Mouse (Mus musculus): ENCODE results near the gene Tas2r117. TPM values are rescaled to one million over a fixed set of nuclear protein-coding genes. Genes with fewer than 3 reads are reported as not detected.

Gene Tas2r117
- not detected in 2 replicates for polyA plus RNA-seq (2014; fragmentation: Nextera tagmentation; extraction: Ambion mirVana)

- H3K4me3 ChIP-seq (ENCODE audit: low read depth, low read length): no peak within 1 kb of the TSS
- H3K9ac ChIP-seq (ENCODE audit: low read length): no peak within 1 kb of the TSS
- H3K9me3 ChIP-seq (ENCODE audit: control insufficient read depth, low read length): no peaks in the 10 kb centered on the region
- H3K27ac ChIP-seq (ENCODE audit: low read depth, low read length): no peak within 1 kb of the TSS
- WGBS: 80% methylated on average over 1 of the region's 1 CpGs
- no peak for DNase-seq (ENCODE audit: low spot score, missing footprints)
- H3K4me2 ChIP-seq: no peak within 1 kb of the TSS
- H3K36me3 ChIP-seq (ENCODE audit: control insufficient read depth, insufficient read depth, low read length): no peaks in the 10 kb centered on the region
- no peaks in the 10 kb centered on the region for H3K27me3 ChIP-seq (ENCODE audit: control insufficient read depth, insufficient read depth, low read length)
- no peak for ATAC-seq (ENCODE audit: low FRiP score)
- H3K4me1 ChIP-seq (ENCODE audit: control insufficient read depth, insufficient read depth, low read length): no peaks in the 10 kb centered on the region
Observed at GRCm38 (mm10) chr6:132802518-132802917, at the start of gene Tas2r117. Gene Tas2r117 (plus strand): TSS chr6:132802818.

GRCm38 (mm10) chr6:132754430-132754829 lies 48.2 kb upstream of the Tas2r117 start, which contains the start of gene Tas2r124:
Gene Tas2r124 (plus strand): TSS chr6:132754730.
- H3K27me3 ChIP-seq (ENCODE audit: control insufficient read depth, insufficient read depth, low read length): no peaks in the 10 kb centered on the region
- no peak within 1 kb of the TSS for H3K9ac ChIP-seq (ENCODE audit: low read length)
- H3K9me3 ChIP-seq (ENCODE audit: control insufficient read depth, low read length): no peaks in the 10 kb centered on the region
- H3K27ac ChIP-seq (ENCODE audit: low read depth, low read length): no peak within 1 kb of the TSS
- H3K36me3 ChIP-seq (ENCODE audit: control insufficient read depth, insufficient read depth, low read length): no peaks in the 10 kb centered on the region
- DNase-seq (ENCODE audit: low spot score, missing footprints): no peak
- no peak within 1 kb of the TSS for H3K4me2 ChIP-seq
- no peak within 1 kb of the TSS for H3K4me3 ChIP-seq (ENCODE audit: low read depth, low read length)
- ATAC-seq (ENCODE audit: low FRiP score): no peak
- WGBS: 86% methylated on average over 1 of the region's 1 CpGs
- no peaks in the 10 kb centered on the region for H3K4me1 ChIP-seq (ENCODE audit: control insufficient read depth, insufficient read depth, low read length)

GRCm38 (mm10) chr6:132761831-132762230 lies 40.8 kb upstream of the Tas2r117 start, which contains the start of gene Tas2r102:
Gene Tas2r102 (plus strand): TSS chr6:132762131.
- Histone ChIP-seq H3K36me3 (ENCODE audit: control insufficient read depth, insufficient read depth, low read length) (no peaks in the 10 kb centered on the region), H3K9ac (ENCODE audit: low read length) (no peak within 1 kb of the TSS), H3K9me3 (ENCODE audit: control insufficient read depth, low read length) (no peaks in the 10 kb centered on the region), H3K4me1 (ENCODE audit: control insufficient read depth, insufficient read depth, low read length) (no peaks in the 10 kb centered on the region), H3K27ac (ENCODE audit: low read depth, low read length) (no peak within 1 kb of the TSS), H3K4me3 (ENCODE audit: low read depth, low read length) (no peak within 1 kb of the TSS), H3K4me2 (no peak within 1 kb of the TSS), H3K27me3 (ENCODE audit: control insufficient read depth, insufficient read depth, low read length) (no peaks in the 10 kb centered on the region)
- ATAC-seq (ENCODE audit: low FRiP score) (no peak), DNase-seq (ENCODE audit: low spot score, missing footprints) (peak; percentile 21)
- 86% methylated on average over 2 of the region's 2 CpGs for WGBS

GRCm38 (mm10) chr6:132778062-132778461 lies 24.6 kb upstream of the Tas2r117 start, which contains the start of gene Tas2r136:
Gene Tas2r136 (minus strand): TSS chr6:132778162.
- Histone ChIP-seq H3K9ac (ENCODE audit: low read length) (no peak within 1 kb of the TSS), H3K4me1 (ENCODE audit: control insufficient read depth, insufficient read depth, low read length) (no peaks in the 10 kb centered on the region), H3K36me3 (ENCODE audit: control insufficient read depth, insufficient read depth, low read length) (no peaks in the 10 kb centered on the region), H3K4me2 (no peak within 1 kb of the TSS), H3K9me3 (ENCODE audit: control insufficient read depth, low read length) (no peaks in the 10 kb centered on the region), H3K27ac (ENCODE audit: low read depth, low read length) (no peak within 1 kb of the TSS), H3K4me3 (ENCODE audit: low read depth, low read length) (no peak within 1 kb of the TSS), H3K27me3 (ENCODE audit: control insufficient read depth, insufficient read depth, low read length) (no peaks in the 10 kb centered on the region)
- DNase-seq (ENCODE audit: low spot score, missing footprints) (no peak), ATAC-seq (ENCODE audit: low FRiP score) (no peak)

GRCm38 (mm10) chr6:132795393-132795792 lies 7.2 kb upstream of the Tas2r117 start:
- Histone ChIP-seq H3K27ac (ENCODE audit: low read depth, low read length) (no peak overlapping the region), H3K27me3 (ENCODE audit: control insufficient read depth, insufficient read depth, low read length) (no peaks in the 10 kb centered on the region), H3K9ac (ENCODE audit: low read length) (no peak overlapping the region), H3K36me3 (ENCODE audit: control insufficient read depth, insufficient read depth, low read length) (no peaks in the 10 kb centered on the region), H3K4me2 (no peak overlapping the region), H3K4me3 (ENCODE audit: low read depth, low read length) (no peak overlapping the region), H3K4me1 (ENCODE audit: control insufficient read depth, insufficient read depth, low read length) (no peaks in the 10 kb centered on the region), H3K9me3 (ENCODE audit: control insufficient read depth, low read length) (peaks cover 3% of the 10 kb centered on the region; the same call in 1 of the 2 replicates)
- 52% methylated on average over 1 of the region's 1 CpGs for WGBS
- peak; percentile 77 for DNase-seq (ENCODE audit: low spot score, missing footprints)
- no peak for ATAC-seq (ENCODE audit: low FRiP score)

GRCm38 (mm10) chr6:132846842-132847241 lies 44.2 kb downstream of the Tas2r117 start, which contains the start of gene Tas2r123:
Gene Tas2r123 (plus strand): TSS chr6:132847142.
- WGBS: 94% methylated on average over 1 of the region's 1 CpGs
- no peaks in the 10 kb centered on the region for H3K9me3 ChIP-seq (ENCODE audit: control insufficient read depth, low read length)
- H3K4me2 ChIP-seq: no peak within 1 kb of the TSS
- no peak within 1 kb of the TSS for H3K9ac ChIP-seq (ENCODE audit: low read length)
- no peaks in the 10 kb centered on the region for H3K27me3 ChIP-seq (ENCODE audit: control insufficient read depth, insufficient read depth, low read length)
- ATAC-seq (ENCODE audit: low FRiP score) (no peak), DNase-seq (ENCODE audit: low spot score, missing footprints) (no peak)
- H3K4me1 ChIP-seq (ENCODE audit: control insufficient read depth, insufficient read depth, low read length): no peaks in the 10 kb centered on the region
- H3K36me3 ChIP-seq (ENCODE audit: control insufficient read depth, insufficient read depth, low read length): no peaks in the 10 kb centered on the region
- no peak within 1 kb of the TSS for H3K4me3 ChIP-seq (ENCODE audit: low read depth, low read length)
- no peak within 1 kb of the TSS for H3K27ac ChIP-seq (ENCODE audit: low read depth, low read length)

Other genes starting within 250 kb of the Tas2r117 start
- gene Prh1, start 233.0 kb upstream of the Tas2r117 start, polyA plus RNA-seq (2014; fragmentation: Nextera tagmentation; extraction: Ambion mirVana): not detected in 2 replicates
- not detected in 2 replicates for gene Prp2, start 206.9 kb upstream of the Tas2r117 start, polyA plus RNA-seq (2014; fragmentation: Nextera tagmentation; extraction: Ambion mirVana)
- gene A630073D07Rik, start 151.3 kb upstream of the Tas2r117 start, polyA plus RNA-seq (2014; fragmentation: Nextera tagmentation; extraction: Ambion mirVana): not detected in 2 replicates
- not detected in 2 replicates for gene Tas2r120, start 145.9 kb upstream of the Tas2r117 start, polyA plus RNA-seq (2014; fragmentation: Nextera tagmentation; extraction: Ambion mirVana)
- not detected in 2 replicates for gene Tas2r121, start 101.8 kb upstream of the Tas2r117 start, polyA plus RNA-seq (2014; fragmentation: Nextera tagmentation; extraction: Ambion mirVana)
- gene Tas2r122, start 90.9 kb upstream of the Tas2r117 start, polyA plus RNA-seq (2014; fragmentation: Nextera tagmentation; extraction: Ambion mirVana): not detected in 2 replicates
- not detected in 2 replicates for gene Tas2r115, start 64.8 kb upstream of the Tas2r117 start, polyA plus RNA-seq (2014; fragmentation: Nextera tagmentation; extraction: Ambion mirVana)
- not detected in 2 replicates for gene Tas2r124, start 48.1 kb upstream of the Tas2r117 start, polyA plus RNA-seq (2014; fragmentation: Nextera tagmentation; extraction: Ambion mirVana)
- gene Tas2r102, start 40.7 kb upstream of the Tas2r117 start, polyA plus RNA-seq (2014; fragmentation: Nextera tagmentation; extraction: Ambion mirVana): not detected in 2 replicates
- gene Tas2r136, start 24.7 kb upstream of the Tas2r117 start, polyA plus RNA-seq (2014; fragmentation: Nextera tagmentation; extraction: Ambion mirVana): not detected in 2 replicates
- not detected in 2 replicates for gene Tas2r123, start 44.3 kb downstream of the Tas2r117 start, polyA plus RNA-seq (2014; fragmentation: Nextera tagmentation; extraction: Ambion mirVana)
- not detected in 2 replicates for gene Tas2r116, start 52.6 kb downstream of the Tas2r117 start, polyA plus RNA-seq (2014; fragmentation: Nextera tagmentation; extraction: Ambion mirVana)
- gene Tas2r110, start 65.2 kb downstream of the Tas2r117 start, polyA plus RNA-seq (2014; fragmentation: Nextera tagmentation; extraction: Ambion mirVana): not detected in 2 replicates
- not detected in 2 replicates for gene Tas2r113, start 90.2 kb downstream of the Tas2r117 start, polyA plus RNA-seq (2014; fragmentation: Nextera tagmentation; extraction: Ambion mirVana)
- not detected in 2 replicates for gene Tas2r125, start 106.8 kb downstream of the Tas2r117 start, polyA plus RNA-seq (2014; fragmentation: Nextera tagmentation; extraction: Ambion mirVana)
- not detected in 2 replicates for gene Tas2r129, start 148.3 kb downstream of the Tas2r117 start, polyA plus RNA-seq (2014; fragmentation: Nextera tagmentation; extraction: Ambion mirVana)
- not detected in 2 replicates for gene Tas2r131, start 155.1 kb downstream of the Tas2r117 start, polyA plus RNA-seq (2014; fragmentation: Nextera tagmentation; extraction: Ambion mirVana)
- not detected in 2 replicates for gene Tas2r109, start 178.1 kb downstream of the Tas2r117 start, polyA plus RNA-seq (2014; fragmentation: Nextera tagmentation; extraction: Ambion mirVana)
- gene Tas2r103, start 234.3 kb downstream of the Tas2r117 start, polyA plus RNA-seq (2014; fragmentation: Nextera tagmentation; extraction: Ambion mirVana): not detected in 2 replicates

Measured in midbrain, embryonic 11.5 days (tissue).